Mouse (Mus musculus) lung, adult 18-20 months (tissue): ENCODE measurements around the gene 4931440F15Rik.
"Not testable (repeated sequence)": the region's sequence is repeated elsewhere in the genome, so short reads cannot be mapped to it uniquely, and the experiment has no call there.

ENCODE experiments used
- DNase-seq, 2 experiments: peaks; one replicate each; pipeline ENCODE4 v3.0.0; 2022; ENCODE audit warnings: mixed read lengths in 2 of 2

The 4931440F15Rik gene

GRCm38 (mm10) chr11:29825271-29825718 lies at the start of gene 4931440F15Rik:
TSS of gene 4931440F15Rik (minus strand) at chr11:29825668.
- DNase-seq: not testable (repeated sequence)

GRCm38 (mm10) chr11:29874781-29875180 lies 49.3 kb upstream of the 4931440F15Rik start:
- not testable (repeated sequence) for DNase-seq

GRCm38 (mm10) chr11:29870174-29870573 lies 44.7 kb upstream of the 4931440F15Rik start:
- no peak for DNase-seq

- DNase-seq: no peak
These were observed 38.8 kb upstream of the 4931440F15Rik start for GRCm38 (mm10) chr11:29864269-29864668.

GRCm38 (mm10) chr11:29861750-29862397 lies 36.4 kb upstream of the 4931440F15Rik start:
- peak in 1 of 2 experiments; percentile 15 for DNase-seq

GRCm38 (mm10) chr11:29861040-29861439 lies 35.6 kb upstream of the 4931440F15Rik start:
- DNase-seq: no peak

- no peak for DNase-seq
These were observed 15.2 kb upstream of the 4931440F15Rik start for GRCm38 (mm10) chr11:29840606-29841227.

- peak in 1 of 2 experiments; percentile 44 for DNase-seq
These were observed 14.3 kb upstream of the 4931440F15Rik start for GRCm38 (mm10) chr11:29839781-29840180.

GRCm38 (mm10) chr11:29837066-29837465 lies 11.6 kb upstream of the 4931440F15Rik start:
- no peak for DNase-seq

GRCm38 (mm10) chr11:29827729-29828128 lies 2.3 kb upstream of the 4931440F15Rik start:
- DNase-seq: no peak

- peak in 1 of 2 experiments; percentile 33 for DNase-seq
These were observed 533 bp upstream of the 4931440F15Rik start for GRCm38 (mm10) chr11:29826001-29826400.

- DNase-seq: peak in 1 of 2 experiments; percentile 38
These were observed 796 bp downstream of the 4931440F15Rik start for GRCm38 (mm10) chr11:29824474-29825270.

GRCm38 (mm10) chr11:29823141-29823540 lies 2.3 kb downstream of the 4931440F15Rik start:
- DNase-seq: no peak

- no peak for DNase-seq
These were observed 9.8 kb downstream of the 4931440F15Rik start for GRCm38 (mm10) chr11:29815670-29816069.

- DNase-seq: no peak
These were observed 10.2 kb downstream of the 4931440F15Rik start for GRCm38 (mm10) chr11:29815261-29815660.

GRCm38 (mm10) chr11:29813267-29813666 lies 12.2 kb downstream of the 4931440F15Rik start:
- no peak for DNase-seq

GRCm38 (mm10) chr11:29812475-29812874 lies 13.0 kb downstream of the 4931440F15Rik start:
- DNase-seq: no peak

- no peak for DNase-seq
These were observed 15.1 kb downstream of the 4931440F15Rik start for GRCm38 (mm10) chr11:29810324-29810723.

GRCm38 (mm10) chr11:29808981-29809589 lies 16.4 kb downstream of the 4931440F15Rik start:
- no peak for DNase-seq

- DNase-seq: peak; percentile 55 to 56
These were observed 17.1 kb downstream of the 4931440F15Rik start for GRCm38 (mm10) chr11:29808173-29808980.

GRCm38 (mm10) chr11:29807325-29807724 lies 18.1 kb downstream of the 4931440F15Rik start:
- DNase-seq: no peak
